Mouse (Mus musculus) left cerebral cortex, adult 2 months (tissue): ENCODE measurements around the gene Nol4l. TPM values are rescaled to one million over a fixed set of nuclear protein-coding genes. Genes with fewer than 3 reads are reported as not detected.

Experiments
- DNase-seq, 2 experiments: peaks; one replicate each; pipeline ENCODE4 v3.0.0; 2021 to 2022; ENCODE audit warnings: low spot score in 2 of 2, mixed read lengths in 1 of 2; ENCODE audit errors: extremely low spot score in 1 of 2
- H3K27ac ChIP-seq: fragments of 200-600 bp; 2 replicates; pipeline ENCODE4 v1.8.1; 2022
- H3K4me3 ChIP-seq: fragments of 200-600 bp; 2 replicates; pipeline ENCODE4 v1.8.1; 2022
- CTCF ChIP-seq: fragments of 200-600 bp; IDR thresholded peaks from 2 replicates; pipeline ENCODE4 v1.8.1; 2022; ENCODE audit warnings: antibody characterized with exemption, mild to moderate bottlenecking, moderate library complexity
- intact Hi-C: fragments of 180-260 bp; cut with DNase I; formaldehyde crosslinking; loops from one replicate; pipeline ENCODE4 v1.15.1; 2025
- total RNA-seq, 2 experiments: library from RNA; stranded (reverse); gene quantifications; 2 replicates each; pipeline ENCODE4 v1.2.3; 2021

Gene Nol4l
- total RNA-seq, 2 experiments from 2014 or later: 45.0 to 51.3 TPM

GRCm38 (mm10) chr2:153522270-153522669, 7.5 kb downstream of the Nol4l start:
- DNase-seq: no peak
- no peak for TF ChIP-seq CTCF
- intact Hi-C loops: no loop called here

GRCm38 (mm10) chr2:153520057-153520456, 9.7 kb downstream of the Nol4l start:
- Histone ChIP-seq H3K27ac (no peak overlapping the region), H3K4me3 (no peak overlapping the region)
- DNase-seq: no peak
- TF ChIP-seq CTCF: no peak
- intact Hi-C loops: no loop called here

More at GRCm38 (mm10) chr2:153522270-153522669, 7.5 kb downstream of the Nol4l start:
- Histone ChIP-seq H3K27ac (no peak overlapping the region), H3K4me3 (no peak overlapping the region)

GRCm38 (mm10) chr2:153516961-153517360, 12.8 kb downstream of the Nol4l start:
- H3K27ac ChIP-seq: no peak overlapping the region
- no peak for DNase-seq
- intact Hi-C loops: no loop called here
- TF ChIP-seq CTCF: peak; percentile 10
- no peak overlapping the region for H3K4me3 ChIP-seq

- no peak; the same call in none of the 2 replicates for TF ChIP-seq CTCF
- Histone ChIP-seq H3K4me3 (no peak overlapping the region), H3K27ac (no peak overlapping the region)
- DNase-seq: no peak
- intact Hi-C loops: no loop called here
These were observed 14.2 kb downstream of the Nol4l start for GRCm38 (mm10) chr2:153515582-153515981.

GRCm38 (mm10) chr2:153514497-153515380, 15.0 kb downstream of the Nol4l start:
- Histone ChIP-seq H3K4me3 (no peak overlapping the region), H3K27ac (no peak overlapping the region)
- DNase-seq: no peak
- TF ChIP-seq CTCF: no peak
- intact Hi-C loops: no loop called here

GRCm38 (mm10) chr2:153513983-153514382, 15.8 kb downstream of the Nol4l start:
- no peak for TF ChIP-seq CTCF
- intact Hi-C loops: no loop called here
- no peak overlapping the region for H3K27ac ChIP-seq
- DNase-seq: no peak
- H3K4me3 ChIP-seq: no peak overlapping the region

- no peak overlapping the region for H3K27ac ChIP-seq
- no peak overlapping the region for H3K4me3 ChIP-seq
- DNase-seq: no peak
- intact Hi-C loops: no loop called here
- no peak for TF ChIP-seq CTCF
These were observed 17.1 kb downstream of the Nol4l start for GRCm38 (mm10) chr2:153512416-153513323.

- H3K4me3 ChIP-seq: no peak overlapping the region
- TF ChIP-seq CTCF: no peak
- no peak overlapping the region for H3K27ac ChIP-seq
- no peak for DNase-seq
- intact Hi-C loops: no loop called here
These were observed 18.2 kb downstream of the Nol4l start for GRCm38 (mm10) chr2:153511562-153511961.

- DNase-seq: no peak
- no peak for TF ChIP-seq CTCF
- Histone ChIP-seq H3K27ac (peak overlapping the region; percentile 89), H3K4me3 (no peak overlapping the region)
- intact Hi-C loops: no loop called here
These were observed 19.6 kb downstream of the Nol4l start for GRCm38 (mm10) chr2:153510136-153510535.

GRCm38 (mm10) chr2:153509211-153510029, 20.4 kb downstream of the Nol4l start:
- DNase-seq: no peak
- intact Hi-C loops: no loop called here
- 0 out of 2 replicates have a peak overlapping the region, but pooled peaks have one; percentile 14 for H3K4me3 ChIP-seq
- no peak; the same call in 1 of the 2 replicates for TF ChIP-seq CTCF
- H3K27ac ChIP-seq: peak overlapping the region; percentile 89

GRCm38 (mm10) chr2:153508405-153508804, 21.4 kb downstream of the Nol4l start:
- no peak for DNase-seq
- no peak for TF ChIP-seq CTCF
- Histone ChIP-seq H3K27ac (peak overlapping the region; percentile 89), H3K4me3 (no peak overlapping the region)
- intact Hi-C loops: no loop called here
